Mouse (Mus musculus) heart, adult 2 months (tissue): ENCODE measurements around the gene Pola2.

Source experiments
- CTCF ChIP-seq: fragments of 200-600 bp; IDR thresholded peaks from 2 replicates; pipeline ENCODE4 v1.8.1; 2022; ENCODE audit warnings: antibody characterized with exemption, mild to moderate bottlenecking, moderate library complexity
- EP300 ChIP-seq: fragments of 200-500 bp; IDR thresholded peaks from 2 replicates; pipeline ENCODE4 v1.6.1; 2011; ENCODE audit warnings: low read depth, low read length, control low read depth; ENCODE audit not compliant: insufficient read depth
- POLR2A ChIP-seq: fragments of 200-500 bp; IDR thresholded peaks from 2 replicates; pipeline ENCODE4 v1.6.1; 2011; ENCODE audit warnings: mild to moderate bottlenecking, low read depth, low read length, control low read depth; ENCODE audit not compliant: insufficient read depth

- no peak for TF ChIP-seq POLR2A
- no peak for TF ChIP-seq CTCF
- no peak for TF ChIP-seq EP300
Observed at GRCm38 (mm10) chr19:5942581-5942980, 21.4 kb downstream of the Pola2 start.
